In genomic region chr5:108347843-108348242, GRCm38 (mm10) we compare ENCODE assay signal across 28 mouse cellular contexts. TPM values are rescaled to one million over a fixed set of nuclear protein-coding genes. Genes with fewer than 3 reads are reported as not detected.
"Had no signal": no experiment of that assay in that cellular context is flagged by ENCODE, and none has a peak within 500 bp of the region (broad histone marks: within the 10 kb centered on the region; RNA-seq: fewer than 3 reads in every experiment).

No protein-coding gene starts in this region.

- H3K4me3 ChIP-seq: limb, embryonic 10.5 days; limb, embryonic 13.5 days; liver, embryonic 12.5 days; liver, embryonic 15.5 days; lung, embryonic 15.5 days; megakaryocyte, embryonic 14.5 days; myocyte; neural tube, embryonic 13.5 days had no signal

- ATAC-seq: liver, embryonic 12.5 days had no signal

- H3K27me3 ChIP-seq: limb, embryonic 13.5 days; liver, embryonic 12.5 days; liver, embryonic 15.5 days; lung, embryonic 15.5 days; neural tube, embryonic 13.5 days had no signal

- H3K9ac ChIP-seq: limb, embryonic 13.5 days; liver, embryonic 12.5 days; liver, embryonic 15.5 days; lung, embryonic 15.5 days; neural tube, embryonic 13.5 days had no signal

- H3K4me1 ChIP-seq: limb, embryonic 10.5 days; limb, embryonic 13.5 days; lung, embryonic 15.5 days; neural tube, embryonic 13.5 days had no signal

- DNase-seq: kidney, adult 18-20 months; kidney, adult 9 months; kidney, postnatal 14 days; kidney, postnatal 4 days; layer of hippocampus, adult 9-11 months; liver; lung, adult 18-20 months; lung, postnatal 10 days; lung, postnatal 36 days; midbrain, embryonic 14.5 days; retina, postnatal 1 day; right cerebral cortex, postnatal 25 days; spleen, adult 18-20 months; thymus, adult 18-20 months; thymus, postnatal 36 days had no signal

- H3K27ac ChIP-seq: limb, embryonic 10.5 days; limb, embryonic 13.5 days; liver, embryonic 12.5 days; liver, embryonic 15.5 days; lung, embryonic 15.5 days; neural tube, embryonic 13.5 days had no signal

- H3K9me3 ChIP-seq: limb, embryonic 10.5 days; limb, embryonic 13.5 days; liver, embryonic 12.5 days; liver, embryonic 15.5 days; lung, embryonic 15.5 days; neural tube, embryonic 13.5 days had no signal

- H3K4me2 ChIP-seq: limb, embryonic 13.5 days; liver, embryonic 12.5 days; liver, embryonic 15.5 days; lung, embryonic 15.5 days; midbrain, embryonic 11.5 days; neural tube, embryonic 13.5 days had no signal

- H3K36me3 ChIP-seq: lung, embryonic 15.5 days had no signal

RNA-seq across cellular contexts. Expression of gene Gm42517, which starts 19.9 kb away (rescaled TPM):
- total RNA-seq: monocyte, adult 5-6 weeks; neutrophil, adult 5-6 weeks had no signal
- polyA plus RNA-seq: limb, embryonic 10.5 days; liver, embryonic 12.5 days; lung, embryonic 15.5 days; stomach, embryonic 16.5 days had no signal

RNA-seq across cellular contexts. Expression of gene Pde6b, which starts 40.3 kb away (rescaled TPM):
- total RNA-seq: monocyte, adult 5-6 weeks; neutrophil, adult 5-6 weeks had no signal
- polyA plus RNA-seq: liver, embryonic 15.5 days; urinary bladder, adult 2 months had no signal
